Mouse (Mus musculus): ENCODE data around the gene Ece1. TPM values are rescaled to one million over a fixed set of nuclear protein-coding genes. Genes with fewer than 3 reads are reported as not detected.
A peak's percentile ranks its signal among the peaks of the same experiment; 100 is the strongest.
"Not testable (repeated sequence)": the region's sequence is repeated elsewhere in the genome, so short reads cannot be mapped to it uniquely, and the experiment has no call there.

Gene Ece1
- polyA plus RNA-seq, 1 experiment from 2014 or later: 9.1 TPM

DNA sequence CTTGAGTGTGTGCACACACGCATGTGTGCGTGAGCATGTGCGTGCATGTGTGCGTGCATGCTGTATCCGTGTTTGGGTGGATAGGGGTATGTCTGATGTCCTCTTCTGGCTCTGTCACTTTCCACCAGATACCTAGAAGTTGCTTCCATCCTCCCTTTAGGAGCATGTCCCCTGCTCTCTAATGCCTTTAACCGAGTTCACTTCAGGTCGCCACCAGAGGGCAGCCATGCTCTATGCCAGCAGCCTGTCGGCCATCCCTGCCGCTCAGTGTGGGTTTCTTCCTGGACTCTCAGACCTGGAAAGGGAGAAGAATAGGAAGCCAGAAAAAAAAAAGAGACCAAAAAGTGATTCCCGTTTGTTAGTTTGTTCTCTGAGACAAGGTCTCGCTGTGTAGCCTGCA is 17.4 kb upstream of the Ece1 start:
- no peak overlapping the region for H3K9ac ChIP-seq (ENCODE audit: low read length)
- H3K27me3 ChIP-seq (replicated peaks; ENCODE audit: control insufficient read depth, insufficient read depth, low read length): no peaks in the 10 kb centered on the region
- no peak overlapping the region for H3K27ac ChIP-seq (ENCODE audit: low read depth, low read length)
- DNase-seq (ENCODE audit: low spot score): peak; percentile 82
- H3K36me3 ChIP-seq (ENCODE audit: control insufficient read depth, insufficient read depth, low read length): no peaks in the 10 kb centered on the region
- H3K4me1 ChIP-seq (ENCODE audit: control insufficient read depth, insufficient read depth, low read length): no peaks in the 10 kb centered on the region
- no peak overlapping the region for H3K4me2 ChIP-seq (ENCODE audit: low read length)
- peak; percentile 61 for ATAC-seq
- H3K4me3 ChIP-seq (ENCODE audit: low read depth, low read length): no peak overlapping the region
- H3K9me3 ChIP-seq (replicated peaks; ENCODE audit: control insufficient read depth, low read length): no peaks in the 10 kb centered on the region
- 21% methylated on average over 11 of the region's 11 CpGs for whole genome bisulfite sequencing

DNA sequence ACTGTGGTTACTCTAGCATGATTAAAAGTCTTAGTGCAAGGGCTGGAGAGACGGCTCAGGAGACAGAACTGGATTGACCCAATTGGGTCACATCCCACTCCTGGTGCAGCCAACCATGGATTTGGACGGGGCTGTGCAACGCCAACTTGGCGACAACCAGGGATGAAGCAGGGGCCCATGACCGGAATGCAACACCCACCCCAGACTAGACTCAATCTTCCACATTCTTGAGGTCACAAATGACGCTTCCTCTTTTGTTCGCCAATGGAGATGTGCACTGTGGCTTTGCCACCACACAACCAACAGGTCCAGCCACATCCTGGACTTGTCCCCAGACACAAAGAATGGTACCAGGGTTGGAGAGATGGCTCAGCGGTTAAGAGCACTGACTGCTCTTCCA is 14.4 kb upstream of the Ece1 start:
- WGBS: 76% methylated on average over 8 of the region's 8 CpGs
- H3K4me3 ChIP-seq (ENCODE audit: low read depth, low read length); H3K36me3 ChIP-seq (ENCODE audit: control insufficient read depth, insufficient read depth, low read length); DNase-seq (ENCODE audit: low spot score); H3K4me1 ChIP-seq (ENCODE audit: control insufficient read depth, insufficient read depth, low read length); H3K4me2 ChIP-seq (ENCODE audit: low read length); H3K27ac ChIP-seq (ENCODE audit: low read depth, low read length); H3K9ac ChIP-seq (ENCODE audit: low read length); H3K27me3 ChIP-seq (replicated peaks; ENCODE audit: control insufficient read depth, insufficient read depth, low read length); ATAC-seq; H3K9me3 ChIP-seq (replicated peaks; ENCODE audit: control insufficient read depth, low read length): not testable (repeated sequence)

DNA sequence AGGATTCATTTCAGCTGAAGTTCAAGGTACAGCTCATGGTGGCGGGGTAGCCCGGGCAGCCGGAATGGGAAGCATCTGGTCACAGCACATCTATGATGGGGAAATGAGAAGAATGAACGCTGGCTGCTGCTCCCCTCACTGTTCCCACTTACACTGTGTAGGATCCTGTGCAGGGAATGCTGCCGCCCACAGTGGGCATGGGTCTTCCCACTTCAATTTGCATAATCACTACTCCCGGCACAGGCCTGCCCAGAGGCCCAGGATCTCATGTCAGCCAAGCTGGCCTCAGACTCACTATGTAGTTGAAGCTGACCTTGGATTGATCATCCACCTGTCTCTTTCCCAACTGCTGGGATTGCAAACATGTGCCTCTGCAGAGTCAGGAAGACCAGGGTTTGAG is 11.9 kb upstream of the Ece1 start:
- ATAC-seq (no peak), DNase-seq (ENCODE audit: low spot score) (no peak)
- Histone ChIP-seq H3K4me2 (ENCODE audit: low read length) (no peak overlapping the region), H3K9ac (ENCODE audit: low read length) (no peak overlapping the region), H3K27me3 (replicated peaks; ENCODE audit: control insufficient read depth, insufficient read depth, low read length) (no peaks in the 10 kb centered on the region), H3K27ac (ENCODE audit: low read depth, low read length) (no peak overlapping the region), H3K4me3 (ENCODE audit: low read depth, low read length) (no peak overlapping the region), H3K4me1 (ENCODE audit: control insufficient read depth, insufficient read depth, low read length) (no peaks in the 10 kb centered on the region), H3K9me3 (replicated peaks; ENCODE audit: control insufficient read depth, low read length) (no peaks in the 10 kb centered on the region), H3K36me3 (ENCODE audit: control insufficient read depth, insufficient read depth, low read length) (no peaks in the 10 kb centered on the region)
- 90% methylated on average over 6 of the region's 6 CpGs for WGBS

DNA sequence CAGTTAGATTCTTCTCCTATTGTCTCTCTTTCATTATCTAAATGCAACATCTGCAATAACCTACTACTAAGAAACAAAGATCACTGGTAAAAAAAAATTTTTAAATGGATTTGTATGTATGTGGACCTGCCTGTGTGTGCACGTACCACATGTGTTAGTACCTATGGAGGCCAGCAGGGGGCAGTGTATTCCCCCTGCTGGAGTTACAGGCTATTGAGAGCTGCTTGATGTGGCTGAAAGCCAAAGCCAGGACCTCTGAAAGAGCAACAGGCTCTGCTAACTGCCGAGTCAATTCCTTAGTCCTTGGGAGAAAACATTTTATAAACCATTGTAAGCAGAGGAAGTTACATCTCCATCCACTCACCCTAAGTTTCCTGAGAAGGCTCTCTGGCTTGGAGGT is 10.6 kb upstream of the Ece1 start:
- no peaks in the 10 kb centered on the region for H3K9me3 ChIP-seq (replicated peaks; ENCODE audit: control insufficient read depth, low read length)
- no peaks in the 10 kb centered on the region for H3K27me3 ChIP-seq (replicated peaks; ENCODE audit: control insufficient read depth, insufficient read depth, low read length)
- H3K9ac ChIP-seq (ENCODE audit: low read length): no peak overlapping the region
- H3K4me1 ChIP-seq (ENCODE audit: control insufficient read depth, insufficient read depth, low read length): no peaks in the 10 kb centered on the region
- H3K27ac ChIP-seq (ENCODE audit: low read depth, low read length): no peak overlapping the region
- DNase-seq (ENCODE audit: low spot score): peak; percentile 76
- no peak overlapping the region for H3K4me3 ChIP-seq (ENCODE audit: low read depth, low read length)
- H3K4me2 ChIP-seq (ENCODE audit: low read length): no peak overlapping the region
- no peaks in the 10 kb centered on the region for H3K36me3 ChIP-seq (ENCODE audit: control insufficient read depth, insufficient read depth, low read length)
- ATAC-seq: no peak
- 41% methylated on average over 2 of the region's 2 CpGs for WGBS

- DNase-seq (ENCODE audit: low spot score) (no peak), ATAC-seq (no peak)
- Histone ChIP-seq H3K4me2 (ENCODE audit: low read length) (no peak overlapping the region), H3K9me3 (replicated peaks; ENCODE audit: control insufficient read depth, low read length) (no peaks in the 10 kb centered on the region), H3K9ac (ENCODE audit: low read length) (no peak overlapping the region), H3K4me3 (ENCODE audit: low read depth, low read length) (no peak overlapping the region), H3K36me3 (ENCODE audit: control insufficient read depth, insufficient read depth, low read length) (no peaks in the 10 kb centered on the region), H3K27ac (ENCODE audit: low read depth, low read length) (no peak overlapping the region), H3K27me3 (replicated peaks; ENCODE audit: control insufficient read depth, insufficient read depth, low read length) (no peaks in the 10 kb centered on the region), H3K4me1 (ENCODE audit: control insufficient read depth, insufficient read depth, low read length) (no peaks in the 10 kb centered on the region)
- 96% methylated on average over 6 of the region's 6 CpGs for WGBS
Observed at GRCm38 (mm10) chr4:137853822-137854221, 8.2 kb upstream of the Ece1 start.

GRCm38 (mm10) chr4:137855741-137856341 is 6.2 kb upstream of the Ece1 start:
- no peaks in the 10 kb centered on the region for H3K27me3 ChIP-seq (replicated peaks; ENCODE audit: control insufficient read depth, insufficient read depth, low read length)
- ATAC-seq (no peak), DNase-seq (ENCODE audit: low spot score) (no peak)
- no peak overlapping the region for H3K27ac ChIP-seq (ENCODE audit: low read depth, low read length)
- no peaks in the 10 kb centered on the region for H3K9me3 ChIP-seq (replicated peaks; ENCODE audit: control insufficient read depth, low read length)
- no peak overlapping the region for H3K9ac ChIP-seq (ENCODE audit: low read length)
- no peak overlapping the region for H3K4me2 ChIP-seq (ENCODE audit: low read length)
- 63% methylated on average over 9 of the region's 9 CpGs for WGBS
- no peaks in the 10 kb centered on the region for H3K4me1 ChIP-seq (ENCODE audit: control insufficient read depth, insufficient read depth, low read length)
- no peak overlapping the region for H3K4me3 ChIP-seq (ENCODE audit: low read depth, low read length)
- H3K36me3 ChIP-seq (ENCODE audit: control insufficient read depth, insufficient read depth, low read length): no peaks in the 10 kb centered on the region

GRCm38 (mm10) chr4:137857116-137857515 is 4.9 kb upstream of the Ece1 start:
- ATAC-seq (no peak), DNase-seq (ENCODE audit: low spot score) (peak; percentile 42)
- no peaks in the 10 kb centered on the region for H3K27me3 ChIP-seq (replicated peaks; ENCODE audit: control insufficient read depth, insufficient read depth, low read length)
- no peaks in the 10 kb centered on the region for H3K9me3 ChIP-seq (replicated peaks; ENCODE audit: control insufficient read depth, low read length)
- H3K4me1 ChIP-seq (ENCODE audit: control insufficient read depth, insufficient read depth, low read length): no peaks in the 10 kb centered on the region
- no peak overlapping the region for H3K9ac ChIP-seq (ENCODE audit: low read length)
- H3K4me3 ChIP-seq (ENCODE audit: low read depth, low read length): no peak overlapping the region
- H3K36me3 ChIP-seq (ENCODE audit: control insufficient read depth, insufficient read depth, low read length): no peaks in the 10 kb centered on the region
- no peak overlapping the region for H3K27ac ChIP-seq (ENCODE audit: low read depth, low read length)
- H3K4me2 ChIP-seq (ENCODE audit: low read length): no peak overlapping the region
- WGBS: 27% methylated on average over 7 of the region's 7 CpGs

DNA sequence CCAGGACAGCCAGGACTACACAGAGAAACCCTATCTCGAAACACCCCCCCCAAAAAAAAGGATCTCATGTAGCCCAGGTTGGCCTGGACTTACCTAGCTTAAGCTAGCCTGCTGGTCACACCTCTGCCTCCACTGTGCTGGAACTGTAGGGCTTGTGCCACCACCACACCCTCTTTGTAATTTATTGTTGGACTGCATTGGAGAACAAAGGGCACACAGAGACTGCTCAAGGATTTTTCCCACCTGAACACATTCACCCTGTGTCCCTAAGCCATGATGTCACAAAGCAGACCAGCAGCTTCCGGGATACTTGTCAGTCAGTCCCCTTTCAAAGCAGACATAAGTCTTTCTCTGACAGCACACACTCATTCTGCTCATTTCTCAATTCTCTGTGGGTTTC is 3.7 kb upstream of the Ece1 start:
- no peaks in the 10 kb centered on the region for H3K27me3 ChIP-seq (replicated peaks; ENCODE audit: control insufficient read depth, insufficient read depth, low read length)
- WGBS: 67% methylated on average over 2 of the region's 2 CpGs
- DNase-seq (ENCODE audit: low spot score): no peak
- H3K36me3 ChIP-seq (ENCODE audit: control insufficient read depth, insufficient read depth, low read length): no peaks in the 10 kb centered on the region
- H3K4me1 ChIP-seq (ENCODE audit: control insufficient read depth, insufficient read depth, low read length): peaks cover 8% of the 10 kb centered on the region; the same call in 1 of the 2 replicates
- H3K27ac ChIP-seq (ENCODE audit: low read depth, low read length): no peak overlapping the region
- ATAC-seq: no peak
- H3K9me3 ChIP-seq (replicated peaks; ENCODE audit: control insufficient read depth, low read length): no peaks in the 10 kb centered on the region
- no peak overlapping the region for H3K9ac ChIP-seq (ENCODE audit: low read length)
- H3K4me3 ChIP-seq (ENCODE audit: low read depth, low read length): no peak overlapping the region
- H3K4me2 ChIP-seq (ENCODE audit: low read length): no peak overlapping the region

GRCm38 (mm10) chr4:137861461-137862011 is 501 bp upstream of the Ece1 start:
- Histone ChIP-seq H3K36me3 (ENCODE audit: control insufficient read depth, insufficient read depth, low read length) (no peaks in the 10 kb centered on the region), H3K27ac (ENCODE audit: low read depth, low read length) (no peak overlapping the region), H3K4me3 (ENCODE audit: low read depth, low read length) (peak overlapping the region; percentile 72), H3K9me3 (replicated peaks; ENCODE audit: control insufficient read depth, low read length) (no peaks in the 10 kb centered on the region), H3K27me3 (replicated peaks; ENCODE audit: control insufficient read depth, insufficient read depth, low read length) (no peaks in the 10 kb centered on the region), H3K4me2 (ENCODE audit: low read length) (peak overlapping the region; percentile 79), H3K4me1 (ENCODE audit: control insufficient read depth, insufficient read depth, low read length) (peaks cover 25% of the 10 kb centered on the region), H3K9ac (ENCODE audit: low read length) (peak overlapping the region; percentile 77)
- peak; percentile 77 for ATAC-seq
- no peak for DNase-seq (ENCODE audit: low spot score)
- 14% methylated on average over 17 of the region's 17 CpGs for WGBS

All from forebrain, embryonic 14.5 days (tissue).